Mouse (Mus musculus) MEL (cell line): ENCODE data around the gene Brd3os.

Experiments
- CTCF ChIP-seq, 3 experiments: IDR thresholded peaks in 2 of 3; conservative IDR thresholded peaks in 1 of 3; 2 replicates each; pipeline ENCODE4 v1.5.1; 2011 to 2012; ENCODE audit warnings: low read length in 3 of 3, low read depth in 2 of 3, mild to moderate bottlenecking in 2 of 3, improper control_type of control experiment in 1 of 3, inconsistent platforms in 1 of 3, mixed read lengths in 1 of 3, moderate library complexity in 1 of 3; ENCODE audit not compliant: control insufficient read depth in 1 of 3, insufficient read depth in 1 of 3, poor library complexity in 1 of 3, severe bottlenecking in 1 of 3
- GATA1 ChIP-seq: IDR thresholded peaks from 2 replicates; pipeline ENCODE4 v1.6.1; 2011; ENCODE audit warnings: low read depth, low read length, improper control_type of control experiment
- KAT2A ChIP-seq: conservative IDR thresholded peaks from 2 replicates; pipeline ENCODE4 v1.6.1; 2012; ENCODE audit warnings: low read depth, low read length, improper control_type of control experiment, inconsistent platforms
- MAFK ChIP-seq: IDR thresholded peaks from 2 replicates; pipeline ENCODE4 v1.6.1; 2011; ENCODE audit warnings: low read depth, mild to moderate bottlenecking, low read length, improper control_type of control experiment, borderline replicate concordance
- MXI1 ChIP-seq: IDR thresholded peaks from 2 replicates; pipeline ENCODE4 v1.6.1; 2011; ENCODE audit warnings: mild to moderate bottlenecking, low read depth, low read length, improper control_type of control experiment
- MYC ChIP-seq: IDR thresholded peaks from 2 replicates; pipeline ENCODE4 v1.6.1; 2011; ENCODE audit warnings: low read depth, mild to moderate bottlenecking, low read length, improper control_type of control experiment, moderate library complexity
- POLR2AphosphoS2 ChIP-seq: IDR thresholded peaks from 2 replicates; pipeline ENCODE4 v1.6.1; 2011; ENCODE audit warnings: low read length, improper control_type of control experiment
- TAL1 ChIP-seq: IDR thresholded peaks from 2 replicates; pipeline ENCODE4 v1.6.1; 2012; ENCODE audit warnings: mild to moderate bottlenecking, inconsistent platforms, low read length, moderate library complexity, mixed read lengths
- ZC3H11A ChIP-seq: IDR thresholded peaks from 2 replicates; pipeline ENCODE4 v1.6.1; 2012; ENCODE audit warnings: low read depth, mild to moderate bottlenecking, inconsistent platforms, low read length, improper control_type of control experiment
- ZKSCAN1 ChIP-seq: IDR thresholded peaks from 2 replicates; pipeline ENCODE4 v1.6.1; 2012; ENCODE audit warnings: low read depth, mild to moderate bottlenecking, inconsistent platforms, low read length, improper control_type of control experiment, moderate library complexity

- peak; percentile 43; the same call in 1 of the 2 replicates for TF ChIP-seq MAFK
- no peak for TF ChIP-seq MXI1
- no peak for TF ChIP-seq ZC3H11A
- TF ChIP-seq POLR2AphosphoS2: no peak
- no peak for TF ChIP-seq CTCF (IDR thresholded peaks at IDR 0.05 in 2 of 3, conservative IDR thresholded peaks at IDR 0.05 in 1 of 3; ENCODE audit: control insufficient read depth in 1 of 3, insufficient read depth in 1 of 3, low read depth in 2 of 3, low read length in 3 of 3, poor library complexity in 1 of 3, severe bottlenecking in 1 of 3)
- TF ChIP-seq KAT2A: no peak
- no peak for TF ChIP-seq ZKSCAN1
- TF ChIP-seq MYC: no peak
- TF ChIP-seq TAL1: no peak
- TF ChIP-seq GATA1: peak; percentile 83
Measured at GRCm38 (mm10) chr2:27488362-27488761, 46.2 kb downstream of the Brd3os start.
